Mouse (Mus musculus) thymus, postnatal 10 days (tissue): ENCODE data around the gene Phactr3.
A peak's percentile ranks its signal among the peaks of the same experiment; 100 is the strongest.

Experiments
- DNase-seq, 2 experiments: peaks; one replicate each; pipeline ENCODE4 v3.0.0; 2021; ENCODE audit warnings: low spot score in 2 of 2

Phactr3 gene

GRCm38 (mm10) chr2:178257117-178257825 is 138.5 kb downstream of the Phactr3 start:
- no peak for DNase-seq

- no peak for DNase-seq
Measured at GRCm38 (mm10) chr2:178257986-178258555, 139.3 kb downstream of the Phactr3 start.

- DNase-seq: no peak
Measured at GRCm38 (mm10) chr2:178263055-178263454, 144.3 kb downstream of the Phactr3 start.

GRCm38 (mm10) chr2:178264389-178264788 is 145.6 kb downstream of the Phactr3 start:
- DNase-seq: peak in 1 of 2 experiments; percentile 53

GRCm38 (mm10) chr2:178265454-178265853 is 146.7 kb downstream of the Phactr3 start:
- DNase-seq: no peak

GRCm38 (mm10) chr2:178270794-178271193 is 152.0 kb downstream of the Phactr3 start:
- no peak for DNase-seq

GRCm38 (mm10) chr2:178272350-178272749 is 153.6 kb downstream of the Phactr3 start:
- no peak for DNase-seq

- no peak for DNase-seq
Measured at GRCm38 (mm10) chr2:178274126-178274525, 155.4 kb downstream of the Phactr3 start.

GRCm38 (mm10) chr2:178277206-178277605 is 158.4 kb downstream of the Phactr3 start:
- DNase-seq: no peak

GRCm38 (mm10) chr2:178281183-178281582 is 162.4 kb downstream of the Phactr3 start:
- no peak for DNase-seq

GRCm38 (mm10) chr2:178287285-178287684 is 168.5 kb downstream of the Phactr3 start:
- no peak for DNase-seq

- DNase-seq: no peak
Measured at GRCm38 (mm10) chr2:178288666-178289065, 169.9 kb downstream of the Phactr3 start.

GRCm38 (mm10) chr2:178303453-178304187 is 184.8 kb downstream of the Phactr3 start:
- no peak for DNase-seq

- DNase-seq: no peak
Measured at GRCm38 (mm10) chr2:178304188-178304529, 185.4 kb downstream of the Phactr3 start.

GRCm38 (mm10) chr2:178304669-178305068 is 185.9 kb downstream of the Phactr3 start:
- no peak for DNase-seq

- DNase-seq: no peak
Measured at GRCm38 (mm10) chr2:178313539-178313938, 194.8 kb downstream of the Phactr3 start.

GRCm38 (mm10) chr2:178316281-178316680 is 197.5 kb downstream of the Phactr3 start:
- DNase-seq: no peak

- no peak for DNase-seq
Measured at GRCm38 (mm10) chr2:178319766-178320165, 201.0 kb downstream of the Phactr3 start.

GRCm38 (mm10) chr2:178321271-178321670 is 202.5 kb downstream of the Phactr3 start:
- no peak for DNase-seq

- DNase-seq: no peak
Measured at GRCm38 (mm10) chr2:178324410-178324809, 205.6 kb downstream of the Phactr3 start.

- DNase-seq: no peak
Measured at GRCm38 (mm10) chr2:178324818-178325217, 206.0 kb downstream of the Phactr3 start.

GRCm38 (mm10) chr2:178326067-178326466 is 207.3 kb downstream of the Phactr3 start:
- DNase-seq: no peak
